Mouse (Mus musculus): ENCODE measurements around the gene Cdk5rap2.
A peak's percentile ranks its signal among the peaks of the same experiment; 100 is the strongest.

The Cdk5rap2 gene

GRCm38 (mm10) chr4:70354448-70354847 is 55.8 kb downstream of the Cdk5rap2 start:
- DNase-seq (ENCODE audit: low spot score in 2 of 2) = no peak

GRCm38 (mm10) chr4:70353656-70354055 is 56.6 kb downstream of the Cdk5rap2 start:
- DNase-seq (ENCODE audit: low spot score in 2 of 2) = no peak

GRCm38 (mm10) chr4:70335444-70336144 is 74.6 kb downstream of the Cdk5rap2 start:
- no peak for DNase-seq (ENCODE audit: low spot score in 2 of 2)

GRCm38 (mm10) chr4:70334995-70335394 is 75.2 kb downstream of the Cdk5rap2 start:
- no peak for DNase-seq (ENCODE audit: low spot score in 2 of 2)

GRCm38 (mm10) chr4:70332981-70333380 is 77.3 kb downstream of the Cdk5rap2 start:
- DNase-seq (ENCODE audit: low spot score in 2 of 2) = no peak

GRCm38 (mm10) chr4:70332576-70332975 is 77.7 kb downstream of the Cdk5rap2 start:
- DNase-seq (ENCODE audit: low spot score in 2 of 2) = no peak

GRCm38 (mm10) chr4:70331181-70331580 is 79.1 kb downstream of the Cdk5rap2 start:
- no peak for DNase-seq (ENCODE audit: low spot score in 2 of 2)

GRCm38 (mm10) chr4:70328033-70328432 is 82.2 kb downstream of the Cdk5rap2 start:
- DNase-seq (ENCODE audit: low spot score in 2 of 2) = no peak

- no peak for DNase-seq (ENCODE audit: low spot score in 2 of 2)
These were observed 82.8 kb downstream of the Cdk5rap2 start for GRCm38 (mm10) chr4:70327436-70327835.

- no peak for DNase-seq (ENCODE audit: low spot score in 2 of 2)
These were observed 88.7 kb downstream of the Cdk5rap2 start for GRCm38 (mm10) chr4:70321586-70321985.

- DNase-seq (ENCODE audit: low spot score in 2 of 2) = no peak
These were observed 98.1 kb downstream of the Cdk5rap2 start for GRCm38 (mm10) chr4:70312170-70312569.

GRCm38 (mm10) chr4:70311530-70311929 is 98.7 kb downstream of the Cdk5rap2 start:
- peak; percentile 22 to 25 for DNase-seq (ENCODE audit: low spot score in 2 of 2)

- DNase-seq (ENCODE audit: low spot score in 2 of 2) = peak; percentile 24 to 63
These were observed 103.0 kb downstream of the Cdk5rap2 start for GRCm38 (mm10) chr4:70307230-70307629.

- no peak for DNase-seq (ENCODE audit: low spot score in 2 of 2)
These were observed 106.4 kb downstream of the Cdk5rap2 start for GRCm38 (mm10) chr4:70303870-70304269.

- peak in 1 of 2 experiments; percentile 18 for DNase-seq (ENCODE audit: low spot score in 2 of 2)
These were observed 109.1 kb downstream of the Cdk5rap2 start for GRCm38 (mm10) chr4:70301187-70301586.

- no peak for DNase-seq (ENCODE audit: low spot score in 2 of 2)
These were observed 120.9 kb downstream of the Cdk5rap2 start for GRCm38 (mm10) chr4:70289361-70289760.

- no peak for DNase-seq (ENCODE audit: low spot score in 2 of 2)
These were observed 127.1 kb downstream of the Cdk5rap2 start for GRCm38 (mm10) chr4:70283163-70283562.

GRCm38 (mm10) chr4:70278882-70279281 is 131.4 kb downstream of the Cdk5rap2 start:
- DNase-seq (ENCODE audit: low spot score in 2 of 2) = no peak

- no peak for DNase-seq (ENCODE audit: low spot score in 2 of 2)
These were observed 132.2 kb downstream of the Cdk5rap2 start for GRCm38 (mm10) chr4:70278057-70278456.

GRCm38 (mm10) chr4:70272943-70273342 is 137.3 kb downstream of the Cdk5rap2 start:
- DNase-seq (ENCODE audit: low spot score in 2 of 2) = no peak

GRCm38 (mm10) chr4:70272527-70272926 is 137.7 kb downstream of the Cdk5rap2 start:
- DNase-seq (ENCODE audit: low spot score in 2 of 2) = no peak

- DNase-seq (ENCODE audit: low spot score in 2 of 2) = no peak
These were observed 142.9 kb downstream of the Cdk5rap2 start for GRCm38 (mm10) chr4:70267213-70267906.

- peak in 1 of 2 experiments; percentile 41 for DNase-seq (ENCODE audit: low spot score in 2 of 2)
These were observed 145.0 kb downstream of the Cdk5rap2 start for GRCm38 (mm10) chr4:70265248-70265647.

All from frontal cortex, postnatal 10 days (tissue).